Mouse (Mus musculus): ENCODE measurements around the gene Aox2.

DNA sequence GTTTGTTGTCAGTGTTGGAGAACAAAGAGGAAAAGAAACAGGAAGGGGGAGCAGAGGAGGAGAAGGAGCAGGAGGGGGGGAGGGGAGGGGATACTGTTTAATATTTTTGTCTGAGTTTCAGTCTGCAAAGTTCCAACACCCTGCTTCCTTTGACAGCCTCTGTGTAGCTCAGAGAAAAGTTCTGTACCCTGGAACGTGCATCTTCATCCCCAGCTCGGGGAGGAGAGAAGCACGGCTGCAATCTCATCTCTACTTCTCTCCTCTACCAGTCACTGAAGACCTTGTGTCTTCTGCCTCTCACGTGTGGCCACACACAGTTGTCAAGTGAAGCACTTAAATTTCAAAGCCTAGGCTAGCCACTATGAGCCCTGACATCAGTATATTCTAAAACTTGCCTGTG is 55.1 kb downstream of the Aox2 start:
- TF ChIP-seq CTCF (conservative IDR thresholded peaks at IDR 0.05; ENCODE audit: insufficient read depth, insufficient read length, low read depth, low read length) (no peak), POLR2A (IDR thresholded peaks at IDR 0.05; ENCODE audit: low read depth, low read length) (no peak)

All from kidney, adult 2 months (tissue).